Mouse (Mus musculus) macrophage (primary cell): ENCODE measurements around the gene Chl1. TPM values are rescaled to one million over a fixed set of nuclear protein-coding genes. Genes with fewer than 3 reads are reported as not detected.

Experiments
- H3K27ac ChIP-seq: fragments of 350-480 bp; formaldehyde crosslinking; 2 replicates; pipeline ENCODE4 v1.9.0; 2021
- H3K36me3 ChIP-seq: fragments of 350-480 bp; formaldehyde crosslinking; 2 replicates; pipeline ENCODE4 v1.9.0; 2021; ENCODE audit errors: inconsistent target
- H3K4me3 ChIP-seq: fragments of 350-480 bp; formaldehyde crosslinking; 2 replicates; pipeline ENCODE4 v1.9.0; 2021; ENCODE audit errors: inconsistent target
- H3K79me2 ChIP-seq: fragments of 350-480 bp; formaldehyde crosslinking; 2 replicates; pipeline ENCODE4 v1.9.0; 2021; ENCODE audit errors: inconsistent target
- WGBS: methylation state at CpG from one replicate; pipeline ENCODE4 v1.1.7; 2026; ENCODE audit warnings: inconsistent platforms; ENCODE audit not compliant: missing documents; 5-methylcytosine and 5-hydroxymethylcytosine counted together
- polyA plus RNA-seq: library from polyadenylated mRNA; stranded (reverse); fragments of 250-400 nt; gene quantifications from 3 replicates; pipeline ENCODE4 v1.2.4, GENCODE M21; 2018; ENCODE audit warnings: inconsistent platforms
- total RNA-seq, 78 experiments: library from RNA; depleted of rRNA; stranded (reverse); fragments of 250-400 nt; gene quantifications; 1 replicate in 9 of 78; 2 replicates in 24 of 78; 3 replicates in 43 of 78; 4 replicates in 2 of 78; pipeline ENCODE4 v1.2.4; 2018; ENCODE audit warnings: inconsistent platforms in 56 of 78

The Chl1 gene
- total RNA-seq (2018; cell fraction: chromatin; rRNA removed): under 1 TPM in 1 of 26 experiments, not detected in 25; 0.16 TPM
- total RNA-seq (2018; cell fraction: cytosol; rRNA removed): not detected
- not detected for total RNA-seq (2018; cell fraction: nucleus; rRNA removed)
- polyA plus RNA-seq: not detected in 3 replicates

DNA sequence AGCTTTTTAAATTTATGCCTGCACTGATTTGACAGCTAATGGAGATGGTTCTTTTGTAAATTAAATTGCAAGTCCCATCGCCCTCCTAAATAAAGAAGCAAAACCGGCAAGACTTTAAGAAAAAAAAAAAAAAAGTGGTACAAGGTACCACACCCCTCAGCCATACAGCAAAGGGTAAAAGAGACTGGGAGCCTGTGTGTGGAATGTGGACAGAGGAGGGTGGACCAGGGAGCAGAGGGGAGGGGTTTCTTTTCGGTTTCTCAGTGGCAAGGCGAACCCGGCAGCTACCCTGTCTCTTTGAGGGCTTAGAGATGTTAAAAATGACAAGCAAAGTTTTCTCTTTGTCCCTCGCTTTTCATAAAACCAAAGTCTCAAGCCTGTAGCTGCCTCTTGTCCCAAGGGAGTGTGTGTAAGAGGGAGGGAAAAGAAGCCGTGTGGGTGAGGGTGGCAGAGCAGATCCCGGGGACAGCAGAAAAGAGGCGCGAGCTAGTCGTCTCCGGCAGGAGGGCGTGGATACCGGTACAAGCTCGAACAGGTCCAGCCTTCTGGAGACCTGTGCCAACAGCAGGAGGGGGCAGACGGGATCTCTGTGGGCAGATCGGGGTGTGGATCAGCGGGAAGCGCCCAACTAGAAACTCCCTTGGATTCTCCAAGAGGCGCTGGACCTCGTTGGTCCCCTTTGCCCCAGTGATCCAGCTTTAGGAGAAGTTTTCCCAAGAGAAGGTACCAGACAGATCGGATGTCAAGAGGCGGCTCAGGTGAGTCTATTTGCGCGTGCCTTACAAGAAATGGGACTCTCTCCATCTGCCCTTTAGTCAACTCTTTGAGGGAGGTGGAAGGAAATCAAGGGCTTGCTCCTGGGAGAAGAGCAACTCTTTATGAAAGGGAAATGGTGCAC lies at the start of gene Chl1:
TSS of gene Chl1 (plus strand) at position 195 of the 898 bp plus-strand sequence.
- Histone ChIP-seq H3K4me3 (no peak within 1 kb of the TSS), H3K27ac (no peak within 1 kb of the TSS), H3K36me3 (no peaks in the 10 kb centered on the region), H3K79me2 (no peaks in the 10 kb centered on the region)
- WGBS: 7% methylated on average over 25 of the region's 25 CpGs

- 35% methylated on average over 5 of the region's 5 CpGs for WGBS
- Histone ChIP-seq H3K27ac (no peak overlapping the region), H3K36me3 (no peaks in the 10 kb centered on the region), H3K4me3 (no peak overlapping the region), H3K79me2 (no peaks in the 10 kb centered on the region)
Measured at GRCm38 (mm10) chr6:103465479-103466080, 44.8 kb upstream of the Chl1 start.

DNA sequence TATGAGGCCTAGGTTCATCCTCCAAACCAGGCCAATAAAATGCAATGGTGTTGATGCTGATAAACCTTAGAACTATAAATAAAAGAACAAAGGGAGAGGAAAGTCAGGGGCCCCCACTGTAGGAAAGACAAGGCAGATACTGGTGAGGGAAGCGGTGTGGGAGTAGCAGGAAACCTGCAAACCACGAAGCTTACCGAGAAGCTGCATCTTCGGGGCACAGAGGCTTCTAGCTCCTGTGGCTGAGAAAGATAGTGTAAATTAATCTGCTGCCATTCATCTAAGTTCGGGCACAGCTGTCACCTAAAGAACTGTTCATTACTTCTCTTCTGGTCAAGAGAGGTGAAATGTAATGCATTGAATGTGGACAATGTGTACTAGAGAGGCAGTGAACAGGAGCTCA lies 37.1 kb upstream of the Chl1 start:
- Histone ChIP-seq H3K27ac (no peak overlapping the region), H3K4me3 (no peak overlapping the region), H3K79me2 (no peaks in the 10 kb centered on the region), H3K36me3 (no peaks in the 10 kb centered on the region)
- WGBS: 18% methylated on average over 4 of the region's 5 CpGs

DNA sequence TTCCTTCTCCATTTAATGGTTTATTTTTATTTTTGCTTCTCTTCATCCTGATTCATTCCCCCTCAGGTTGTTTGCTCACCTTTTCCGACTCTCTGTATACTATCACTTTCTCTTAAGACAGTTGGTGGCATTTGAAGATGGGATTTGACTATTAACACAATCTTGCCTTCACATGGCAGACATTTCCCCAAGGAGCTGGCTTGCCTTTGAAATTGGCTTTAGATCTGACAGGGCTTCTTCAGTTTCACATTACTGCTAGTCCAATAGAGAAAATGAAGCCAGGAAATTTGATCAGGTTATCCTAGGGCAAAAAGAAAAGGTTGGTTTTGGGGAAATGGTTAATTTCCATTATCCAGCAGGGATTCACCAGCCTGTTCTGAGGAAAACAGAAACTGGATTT lies 23.2 kb upstream of the Chl1 start:
- Histone ChIP-seq H3K4me3 (no peak overlapping the region), H3K36me3 (no peaks in the 10 kb centered on the region), H3K27ac (no peak overlapping the region), H3K79me2 (no peaks in the 10 kb centered on the region)
- WGBS: 100% methylated on average over 1 of the region's 1 CpGs

GRCm38 (mm10) chr6:103498404-103498803 lies 12.0 kb upstream of the Chl1 start:
- Histone ChIP-seq H3K36me3 (no peaks in the 10 kb centered on the region), H3K27ac (no peak overlapping the region), H3K79me2 (no peaks in the 10 kb centered on the region), H3K4me3 (no peak overlapping the region)
- 99% methylated on average over 4 of the region's 4 CpGs for WGBS

DNA sequence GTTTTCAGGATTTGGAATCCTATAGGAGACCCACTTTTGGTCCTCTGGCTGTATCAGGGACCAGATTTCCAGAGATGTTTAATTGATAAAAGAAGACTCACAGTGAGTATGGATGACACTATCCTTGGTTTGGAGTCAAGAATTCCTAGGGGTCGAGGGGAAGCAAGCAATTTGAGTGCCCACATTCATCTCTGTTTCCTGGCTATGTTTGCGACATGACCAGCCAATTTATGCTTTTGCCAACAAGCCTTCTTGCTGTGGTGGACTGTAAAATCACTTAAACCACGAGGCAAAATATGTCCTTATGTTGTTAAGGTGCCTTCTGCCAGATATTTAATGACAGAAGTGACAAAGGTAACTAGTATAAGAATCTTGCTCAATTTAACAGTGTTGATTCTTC lies 6.3 kb upstream of the Chl1 start:
- Histone ChIP-seq H3K79me2 (no peaks in the 10 kb centered on the region), H3K36me3 (no peaks in the 10 kb centered on the region), H3K4me3 (no peak overlapping the region), H3K27ac (no peak overlapping the region)
- 52% methylated on average over 3 of the region's 3 CpGs for WGBS

- H3K79me2 ChIP-seq: no peaks in the 10 kb centered on the region
- 81% methylated on average over 3 of the region's 3 CpGs for WGBS
- H3K4me3 ChIP-seq: no peak overlapping the region
- no peak overlapping the region for H3K27ac ChIP-seq
- H3K36me3 ChIP-seq: no peaks in the 10 kb centered on the region
Measured at GRCm38 (mm10) chr6:103507751-103508575, 2.4 kb upstream of the Chl1 start.

DNA sequence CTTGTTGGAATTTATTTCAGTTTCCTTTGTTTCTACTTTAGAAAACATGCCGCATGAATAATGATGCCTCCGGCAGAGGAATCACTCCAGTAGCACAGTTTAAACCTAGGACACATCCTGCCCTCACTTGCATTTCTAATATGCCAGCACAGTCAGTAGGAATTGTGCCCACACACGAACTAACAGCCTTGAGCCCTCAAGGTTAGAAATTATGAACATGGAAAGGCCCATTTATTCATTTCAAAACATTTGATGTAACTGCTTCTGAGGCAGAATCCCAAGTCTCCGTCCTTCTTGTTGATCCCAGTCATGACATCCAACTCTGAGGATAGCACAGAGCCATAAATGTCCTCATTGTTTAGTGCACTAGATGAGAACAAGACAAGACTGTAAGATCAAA lies 790 bp upstream of the Chl1 start:
- H3K4me3 ChIP-seq: no peak overlapping the region
- H3K27ac ChIP-seq: no peak overlapping the region
- WGBS: 88% methylated on average over 4 of the region's 4 CpGs
- no peaks in the 10 kb centered on the region for H3K36me3 ChIP-seq
- no peaks in the 10 kb centered on the region for H3K79me2 ChIP-seq

DNA sequence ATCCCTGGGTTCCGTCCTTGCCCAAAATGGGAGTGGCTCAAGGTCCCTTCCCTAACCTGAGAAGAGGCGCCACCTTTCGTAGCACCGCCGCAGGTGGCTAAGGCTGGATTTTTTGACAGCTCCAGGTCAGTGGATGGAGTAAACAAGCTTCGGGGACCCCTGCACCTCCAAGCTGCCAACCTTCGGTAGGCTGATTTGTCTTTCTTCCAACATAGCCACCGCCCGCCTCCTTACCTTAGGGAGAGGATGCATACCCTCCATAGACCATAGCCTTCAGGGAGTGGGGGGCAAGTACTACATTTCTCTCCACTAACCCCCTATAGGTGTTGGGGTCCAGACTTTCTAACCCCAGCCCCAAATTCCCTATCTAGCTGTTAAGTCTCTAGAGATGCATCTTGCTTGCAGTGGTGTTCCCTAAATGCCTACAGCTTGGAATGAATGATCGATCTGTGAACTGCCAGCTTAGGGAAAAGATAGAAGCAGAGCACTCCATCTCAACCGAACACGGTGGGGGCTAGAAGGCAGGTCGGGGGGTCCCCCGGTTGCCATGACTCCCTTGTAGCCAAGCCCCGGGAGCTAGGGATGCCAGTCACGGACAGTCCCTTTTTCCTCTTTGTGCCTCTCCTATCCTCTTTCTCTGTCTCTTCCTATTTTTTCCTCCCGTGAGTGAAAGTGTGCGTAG lies 1.0 kb downstream of the Chl1 start:
- H3K36me3 ChIP-seq: no peaks in the 10 kb centered on the region
- WGBS: 14% methylated on average over 18 of the region's 18 CpGs
- no peak overlapping the region for H3K27ac ChIP-seq
- no peak overlapping the region; the same call in 1 of the 2 replicates for H3K4me3 ChIP-seq
- H3K79me2 ChIP-seq: no peaks in the 10 kb centered on the region

GRCm38 (mm10) chr6:103511972-103512565 lies 1.7 kb downstream of the Chl1 start:
- no peaks in the 10 kb centered on the region for H3K36me3 ChIP-seq
- no peak overlapping the region for H3K27ac ChIP-seq
- H3K4me3 ChIP-seq: no peak overlapping the region; the same call in 1 of the 2 replicates
- H3K79me2 ChIP-seq: no peaks in the 10 kb centered on the region
- 5% methylated on average over 29 of the region's 29 CpGs for WGBS

- Histone ChIP-seq H3K4me3 (no peak overlapping the region), H3K36me3 (no peaks in the 10 kb centered on the region), H3K27ac (no peak overlapping the region), H3K79me2 (no peaks in the 10 kb centered on the region)
- 71% methylated on average over 6 of the region's 6 CpGs for WGBS
Measured at GRCm38 (mm10) chr6:103512911-103513321, 2.5 kb downstream of the Chl1 start.

DNA sequence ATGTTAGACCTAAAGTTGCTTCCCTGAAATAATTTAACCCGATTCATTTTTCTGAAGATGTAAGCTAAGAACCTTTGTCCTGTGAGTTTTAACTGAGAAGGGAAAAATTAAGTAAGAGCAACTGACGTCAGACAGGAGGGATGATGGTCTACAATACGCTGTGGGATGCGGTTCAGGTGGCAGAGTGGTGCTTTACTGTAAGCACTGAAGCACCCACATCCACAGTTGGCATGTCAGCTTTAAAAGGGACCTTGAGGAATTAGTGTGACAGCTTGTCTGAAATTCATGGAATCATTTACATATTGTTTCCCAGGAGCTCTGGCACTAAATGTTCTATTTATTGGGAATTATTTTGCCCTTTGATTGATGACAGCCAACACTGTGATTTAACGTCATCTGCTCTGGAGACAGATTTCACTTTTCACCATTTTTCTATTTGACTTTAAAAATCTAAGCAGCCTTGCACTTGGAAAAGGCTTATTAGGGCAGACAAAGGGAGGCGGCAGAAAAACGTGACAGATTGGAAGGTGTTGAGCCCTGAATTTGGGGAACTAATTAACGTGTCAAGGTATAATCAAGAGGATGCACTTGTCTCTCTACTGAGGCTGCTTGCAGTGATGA lies 3.3 kb downstream of the Chl1 start:
- H3K36me3 ChIP-seq: no peaks in the 10 kb centered on the region
- no peak overlapping the region for H3K27ac ChIP-seq
- 78% methylated on average over 8 of the region's 8 CpGs for WGBS
- H3K4me3 ChIP-seq: no peak overlapping the region
- H3K79me2 ChIP-seq: no peaks in the 10 kb centered on the region

- WGBS: 56% methylated on average over 1 of the region's 1 CpGs
- Histone ChIP-seq H3K79me2 (no peaks in the 10 kb centered on the region), H3K27ac (no peak overlapping the region), H3K36me3 (no peaks in the 10 kb centered on the region), H3K4me3 (no peak overlapping the region)
Measured at GRCm38 (mm10) chr6:103514346-103514745, 4.0 kb downstream of the Chl1 start.
